Mouse (Mus musculus): ENCODE results near the gene Twnk.

The Twnk gene

GRCm38 (mm10) chr19:45003740-45004516, 1.5 kb upstream of the Twnk start:
- no peak for DNase-seq (ENCODE audit: low spot score)

- DNase-seq (ENCODE audit: low spot score) = peak; percentile 94
These were observed 672 bp downstream of the Twnk start, which contains the start of gene Mrpl43 for GRCm38 (mm10) chr19:45005957-45006712. Gene Mrpl43, minus strand, starts transcription at chr19:45006442.

GRCm38 (mm10) chr19:45007021-45007420, 1.6 kb downstream of the Twnk start:
- DNase-seq (ENCODE audit: low spot score) = no peak

DNA sequence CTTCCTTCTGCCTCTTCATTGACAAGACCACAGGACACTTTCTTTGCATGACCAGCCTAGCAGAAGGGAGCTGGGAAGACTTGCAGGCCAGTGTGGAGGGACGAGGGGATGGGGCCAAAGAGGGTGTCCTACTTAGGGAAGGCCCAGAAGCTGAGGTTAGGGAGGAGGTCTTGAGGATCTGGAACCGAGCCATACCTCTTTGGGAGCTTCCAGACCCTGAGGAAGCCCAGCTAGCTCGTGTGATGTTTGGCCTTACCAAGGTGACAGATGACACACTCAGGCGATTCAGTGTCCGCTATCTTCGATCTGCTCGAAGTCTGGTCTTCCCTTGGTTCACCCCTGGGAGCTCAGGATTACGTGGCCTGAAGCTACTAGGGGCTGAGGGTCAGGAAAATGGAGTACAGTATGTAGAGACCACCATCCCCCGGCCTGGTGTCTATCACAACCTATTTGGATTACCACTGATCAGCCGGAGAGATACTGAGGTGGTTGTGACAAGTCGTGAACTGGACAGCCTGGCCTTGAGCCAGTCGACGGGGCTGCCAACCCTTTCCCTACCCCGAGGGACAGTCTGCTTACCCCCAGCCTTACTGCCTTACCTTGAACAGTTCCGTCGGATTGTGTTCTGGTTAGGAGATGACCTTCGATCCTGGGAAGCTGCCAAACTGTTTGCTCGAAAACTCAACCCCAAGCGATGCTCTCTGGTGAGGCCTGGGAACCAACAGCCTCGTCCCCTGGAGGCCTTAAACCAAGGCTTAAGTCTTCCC, 2.1 kb downstream of the Twnk start:
- DNase-seq (ENCODE audit: low spot score) = no peak

DNA sequence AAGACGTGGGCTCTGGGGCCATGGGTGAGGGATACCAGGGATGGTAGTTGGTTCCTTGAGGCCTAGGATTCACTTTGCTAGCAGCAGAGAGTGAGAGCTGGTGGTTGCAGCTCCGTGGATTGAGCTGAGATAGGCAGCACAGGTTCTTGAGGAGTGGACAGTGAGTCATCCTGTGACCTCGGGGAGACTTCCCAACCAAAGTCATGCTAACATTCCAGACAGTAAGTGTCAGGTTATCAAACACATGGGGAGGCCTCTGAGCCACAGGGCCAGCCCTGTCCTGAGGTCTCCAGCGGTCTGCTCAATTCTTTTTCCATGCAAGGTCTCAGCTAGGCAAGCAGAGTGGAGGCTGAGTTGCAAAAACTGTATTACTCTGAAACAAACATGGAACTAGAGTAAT, 5.2 kb downstream of the Twnk start:
- no peak for DNase-seq (ENCODE audit: low spot score)

DNA sequence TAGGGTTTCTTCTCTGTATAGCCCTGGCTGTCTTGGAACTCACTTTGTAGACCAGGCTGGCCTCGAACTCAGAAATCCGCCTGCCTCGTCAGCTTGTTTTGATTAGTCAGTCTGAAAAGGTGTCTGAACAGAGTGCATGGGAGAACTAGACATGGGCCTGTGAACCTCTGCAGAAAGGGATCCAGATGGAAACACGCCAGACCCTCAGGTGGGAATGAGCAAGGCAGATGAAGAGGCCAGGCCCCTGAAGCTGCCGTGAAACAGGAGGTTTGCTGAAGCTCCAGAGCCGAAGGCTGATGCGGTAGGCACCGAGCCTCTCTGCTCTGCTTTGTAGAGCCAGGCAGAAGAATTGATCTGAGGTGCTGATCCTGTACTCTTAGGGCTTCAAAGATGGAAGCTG, 6.8 kb downstream of the Twnk start:
- DNase-seq (ENCODE audit: low spot score) = no peak

DNA sequence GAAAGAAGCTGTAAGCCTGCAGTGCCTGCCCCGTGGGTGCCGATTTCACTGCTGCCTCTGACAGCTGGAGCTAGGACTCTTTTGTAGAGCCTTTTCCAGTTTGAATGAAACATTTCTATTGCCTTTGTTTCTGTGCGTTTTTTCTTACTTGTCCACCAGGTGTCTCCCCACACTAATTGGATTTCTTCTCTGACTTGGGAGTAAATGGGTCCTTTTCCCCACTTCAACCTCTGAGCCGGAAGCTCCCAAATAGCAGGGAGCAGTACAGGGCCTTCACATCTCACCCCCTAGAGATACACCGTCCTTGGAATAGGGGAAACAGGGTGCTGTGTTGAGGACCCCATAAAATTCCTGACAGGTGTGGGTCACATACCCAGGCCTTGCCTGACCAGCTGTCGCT, 7.2 kb downstream of the Twnk start:
- no peak for DNase-seq (ENCODE audit: low spot score)

GRCm38 (mm10) chr19:45013581-45014225, 8.2 kb downstream of the Twnk start:
- no peak for DNase-seq (ENCODE audit: low spot score)

DNA sequence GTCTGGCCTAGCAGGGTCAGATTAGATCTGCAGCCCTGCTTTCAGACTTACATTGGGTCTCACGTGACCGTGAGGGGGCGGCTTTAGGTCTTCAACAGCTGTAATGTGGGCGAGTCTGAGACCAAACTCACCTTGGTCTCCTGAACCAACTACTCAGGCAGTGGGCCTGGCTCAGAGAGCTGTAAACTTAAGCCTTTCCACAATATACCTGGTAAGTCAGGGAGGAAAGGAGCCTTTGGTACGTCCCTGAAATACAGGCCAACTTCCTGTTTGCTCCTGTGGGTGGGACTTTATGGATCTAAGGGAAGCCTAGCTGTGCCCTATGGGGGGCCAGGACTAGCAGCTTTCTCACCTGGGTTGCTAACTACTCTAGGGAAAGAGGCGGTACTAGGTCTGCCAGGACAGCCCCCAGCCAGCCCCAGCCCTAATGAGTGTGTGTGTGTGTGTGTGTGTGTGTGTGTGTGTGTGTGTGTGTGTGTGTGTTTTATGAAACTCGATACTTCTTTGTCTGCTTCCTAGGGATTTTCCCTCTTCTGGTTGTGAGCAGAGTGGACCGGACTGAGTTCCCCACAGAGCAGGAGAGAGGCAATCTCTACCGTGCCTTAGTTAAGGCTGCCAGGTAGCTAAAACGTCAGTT, 9.0 kb downstream of the Twnk start, which contains the start of gene Lzts2:
Gene Lzts2, plus strand, starts transcription at position 80 of the 637 bp plus-strand sequence.
- no peak for DNase-seq (ENCODE audit: low spot score)

GRCm38 (mm10) chr19:45014981-45015402, 9.5 kb downstream of the Twnk start:
- no peak for DNase-seq (ENCODE audit: low spot score)

GRCm38 (mm10) chr19:45015518-45016281, 10.2 kb downstream of the Twnk start:
- DNase-seq (ENCODE audit: low spot score) = no peak

GRCm38 (mm10) chr19:45016341-45017215, 11.1 kb downstream of the Twnk start:
- DNase-seq (ENCODE audit: low spot score) = no peak

DNA sequence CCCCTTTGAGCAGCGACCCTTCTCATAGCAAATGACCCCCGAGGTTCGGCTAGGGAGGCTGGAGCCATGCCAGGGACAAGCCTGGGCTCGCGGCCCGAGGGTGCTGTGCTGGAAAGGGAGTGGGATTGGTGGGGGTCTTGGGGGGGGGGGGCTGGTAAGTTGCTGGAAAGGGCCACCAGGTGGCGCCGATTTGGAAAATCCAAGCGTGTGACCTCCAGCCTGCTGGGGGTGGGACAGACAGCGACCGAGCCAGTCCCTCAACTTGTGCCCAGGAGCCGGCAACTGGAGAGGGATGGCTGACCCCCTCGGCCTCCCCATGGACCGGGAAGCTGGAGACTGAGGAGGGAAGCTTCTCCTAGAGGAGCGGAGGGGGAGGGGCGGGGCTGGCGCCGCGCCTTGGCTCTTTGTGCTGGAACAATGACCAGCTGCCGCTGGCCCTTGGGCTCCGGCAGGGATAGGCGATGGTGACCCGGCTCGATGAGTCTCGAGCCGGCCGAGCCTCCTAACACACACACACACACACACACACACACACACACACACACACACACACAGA, 11.8 kb downstream of the Twnk start:
- DNase-seq (ENCODE audit: low spot score) = peak; percentile 51

- peak; percentile 67 for DNase-seq (ENCODE audit: low spot score)
These were observed 12.4 kb downstream of the Twnk start for GRCm38 (mm10) chr19:45017909-45018308.

DNA sequence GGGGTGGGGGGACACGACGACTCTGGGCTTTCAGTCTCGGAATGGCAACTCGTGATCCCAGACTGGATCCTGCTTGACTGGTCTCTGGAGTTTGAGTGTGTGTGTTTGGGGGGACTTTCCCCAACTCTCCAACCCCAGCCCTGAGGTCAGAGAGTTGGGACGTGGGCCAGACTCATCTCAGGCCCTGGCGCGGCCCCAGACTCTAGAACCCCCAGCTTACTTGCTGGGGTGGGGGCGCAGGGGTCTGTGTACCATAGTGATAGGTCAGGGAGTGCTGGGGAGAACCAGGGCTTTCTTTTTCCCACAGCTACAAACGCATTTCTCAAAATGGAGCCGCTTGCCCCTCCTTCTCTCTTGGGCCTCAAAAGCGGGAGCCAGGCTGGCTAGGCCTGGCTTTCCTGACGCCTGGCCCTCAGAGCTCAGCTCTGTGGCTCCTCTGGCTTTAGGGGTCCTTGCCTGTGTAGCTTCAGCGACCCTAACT, 12.9 kb downstream of the Twnk start:
- DNase-seq (ENCODE audit: low spot score) = no peak

DNA sequence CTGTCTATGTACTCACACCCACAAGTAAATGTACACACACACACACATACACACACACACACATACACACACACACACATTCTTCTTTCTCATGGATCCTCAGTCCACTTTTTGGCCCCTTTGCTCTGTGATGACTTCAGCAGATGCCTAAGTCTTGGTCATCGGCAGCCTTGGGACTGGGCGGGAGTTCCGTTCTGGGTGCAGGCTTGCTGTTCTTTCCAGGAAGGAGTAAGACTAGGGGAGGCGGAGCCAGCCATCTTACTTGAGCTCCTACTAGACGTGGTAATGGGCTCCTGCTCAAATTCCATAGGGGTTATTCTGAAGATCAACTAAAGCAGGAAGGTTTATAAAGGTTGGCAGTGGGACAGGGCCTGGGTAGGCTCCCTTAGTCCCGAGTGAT, 14.9 kb downstream of the Twnk start:
- DNase-seq (ENCODE audit: low spot score) = no peak

DNA sequence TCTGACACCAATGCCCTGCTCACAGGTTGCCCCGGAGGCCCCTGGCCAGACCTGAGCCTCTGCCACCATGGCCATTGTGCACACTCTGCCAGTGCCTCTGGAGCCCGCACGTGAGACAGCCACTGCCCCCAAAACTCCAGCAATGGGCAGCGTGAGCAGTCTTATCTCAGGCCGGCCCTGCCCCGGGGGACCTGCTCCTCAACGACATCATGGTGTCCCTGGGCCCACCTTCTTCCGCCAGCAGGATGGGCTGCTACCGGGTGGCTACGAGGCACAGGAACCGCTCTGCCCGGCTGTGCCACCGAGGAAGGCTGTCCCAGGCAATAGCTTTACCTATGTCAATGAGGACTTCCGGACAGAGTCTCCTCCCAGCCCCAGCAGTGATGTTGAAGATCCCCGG, 15.9 kb downstream of the Twnk start:
- no peak for DNase-seq (ENCODE audit: low spot score)

GRCm38 (mm10) chr19:45023993-45024392, 18.5 kb downstream of the Twnk start:
- no peak for DNase-seq (ENCODE audit: low spot score)

DNA sequence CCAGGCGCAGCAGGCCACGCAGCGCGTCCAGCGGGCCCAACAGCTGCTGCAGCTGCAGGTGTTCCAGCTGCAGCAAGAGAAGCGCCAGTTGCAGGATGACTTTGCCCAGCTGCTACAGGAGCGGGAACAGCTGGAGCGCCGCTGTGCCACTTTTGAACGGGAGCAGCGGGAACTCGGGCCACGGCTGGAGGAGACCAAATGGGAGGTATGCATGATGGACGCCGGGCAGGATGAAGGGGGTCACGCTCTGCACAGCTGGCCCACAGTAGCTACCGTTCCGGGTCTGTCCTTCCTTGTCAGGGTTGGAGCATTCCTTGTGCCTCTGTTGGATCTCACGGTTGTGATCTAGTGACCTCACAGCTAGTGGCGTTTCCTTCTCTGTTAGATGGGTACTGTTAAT, 19.3 kb downstream of the Twnk start:
- no peak for DNase-seq (ENCODE audit: low spot score)

All from urinary bladder, postnatal 10 days (tissue).